ENCODE assay signal across 20 mouse cellular contexts in the genomic region with DNA sequence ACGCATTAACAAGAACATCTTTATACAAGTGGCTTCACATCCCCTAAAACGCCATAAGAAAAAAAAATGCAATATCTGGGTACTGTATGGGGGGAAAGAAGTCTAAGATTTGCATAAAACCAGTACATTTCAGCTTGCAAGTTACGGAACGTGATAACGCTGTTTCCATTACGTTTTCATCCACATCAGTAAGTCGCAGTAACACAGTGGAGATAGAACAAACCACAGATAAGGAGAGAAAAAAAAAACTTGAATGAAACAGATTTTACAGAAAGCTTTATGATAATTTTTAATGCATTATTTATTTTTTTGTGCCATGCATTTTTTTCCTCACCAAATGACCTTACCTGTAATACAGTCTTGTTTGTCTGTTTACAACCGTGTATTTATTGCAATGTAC.
A peak's percentile ranks its signal among the peaks of the same experiment; 100 is the strongest.
DNase-seq lines count a peak whose midpoint lies in the region; ATAC-seq and TF ChIP-seq lines count a peak whose summit lies in the region.
"Had no signal": no experiment of that assay in that cellular context is flagged by ENCODE, and none has a peak within 500 bp of the region (broad histone marks: within the 10 kb centered on the region; RNA-seq: fewer than 3 reads in every experiment).

No protein-coding gene starts in this region.

- H3K36me3 ChIP-seq in MEL (ENCODE audit: control insufficient read depth in 1 of 2, insufficient read depth in 2 of 2, low read length in 2 of 2) = peaks cover 0 to 11% of the 10 kb centered on the region in 2 experiments; a peak in 2 of 4 replicates
- H3K36me3 ChIP-seq in forebrain, embryonic 15.5 days = peaks cover 40% of the 10 kb centered on the region

- no peaks in the 10 kb centered on the region for H3K79me2 ChIP-seq in MEL (ENCODE audit: control insufficient read depth, insufficient read depth, low read length, poor library complexity)

- WGBS in forebrain, embryonic 15.5 days = 96% methylated on average over 8 of the region's 8 CpGs

- no peak overlapping the region for H3K9ac ChIP-seq in MEL (ENCODE audit: control insufficient read depth, low read depth, low read length, poor library complexity, severe bottlenecking)
- no peak overlapping the region for H3K9ac ChIP-seq in forebrain, embryonic 15.5 days (replicated peaks)

- no peaks in the 10 kb centered on the region for H3K9me3 ChIP-seq in MEL (replicated peaks; ENCODE audit: insufficient read depth, low read length)
- H3K9me3 ChIP-seq in forebrain, embryonic 15.5 days = no peaks in the 10 kb centered on the region
- H3K9me3 ChIP-seq: G1E had no signal

- DNase-seq in MEL (ENCODE audit: low read depth, low spot score) = peak; percentile 17
- DNase-seq in cerebellum, postnatal 36 days = no peak
- DNase-seq: adrenal gland, adult 2 months; adrenal gland, adult 8-10 months; adrenal gland, postnatal 10 days; adrenal gland, postnatal 14 days; adrenal gland, postnatal 25 days; adrenal gland, postnatal 36 days; B cell, adult 2 months; cerebellum, adult 11 months; cerebellum, adult 11-12 months; cerebellum, adult 18-20 months; cerebellum, adult 2 months had no signal

- TF ChIP-seq CTCF in MEL (IDR thresholded peaks at IDR 0.05 in 2 of 3, conservative IDR thresholded peaks at IDR 0.05 in 1 of 3; ENCODE audit: control insufficient read depth in 1 of 3, insufficient read depth in 1 of 3, low read depth in 2 of 3, low read length in 3 of 3, poor library complexity in 1 of 3, severe bottlenecking in 1 of 3) = no peak

- no peak overlapping the region for H3K4me2 ChIP-seq in forebrain, embryonic 15.5 days (replicated peaks)

- TF ChIP-seq EP300 in MEL (IDR thresholded peaks at IDR 0.05; ENCODE audit: low read depth in 1 of 2, low read length in 2 of 2) = peak in 1 of 2 experiments; percentile 55; a peak in 1 of 4 replicates

- no peaks in the 10 kb centered on the region for H3K4me1 ChIP-seq in MEL (ENCODE audit: control insufficient read depth in 1 of 2, insufficient read depth in 2 of 2, low read length in 2 of 2)
- H3K4me1 ChIP-seq in forebrain, embryonic 15.5 days = no peaks in the 10 kb centered on the region

- ATAC-seq in megakaryocyte progenitor cell, adult 5-6 weeks (replicated peaks; ENCODE audit: poor library complexity) = peak; percentile 31; the same call in 1 of the 2 replicates
- ATAC-seq in forebrain, embryonic 15.5 days (replicated peaks) = no peak
- ATAC-seq: activated CD4-positive, CD25-positive, alpha-beta regulatory T cell, adult 4 months; CD4-positive, CD25-positive, alpha-beta regulatory T cell, adult 4 months; Patski had no signal

- no peak overlapping the region for H3K27ac ChIP-seq in MEL (ENCODE audit: control insufficient read depth, low read depth, low read length)
- H3K27ac ChIP-seq in forebrain, embryonic 15.5 days (replicated peaks) = no peak overlapping the region

- no peak overlapping the region for H3K4me3 ChIP-seq in MEL (ENCODE audit: control insufficient read depth in 1 of 2, insufficient read depth in 1 of 2, low read depth in 2 of 2, low read length in 2 of 2)
- H3K4me3 ChIP-seq in forebrain, embryonic 15.5 days = no peak overlapping the region

- TF ChIP-seq RAD21 in MEL (IDR thresholded peaks at IDR 0.05; ENCODE audit: low read depth, low read length) = no peak

- no peak for TF ChIP-seq POLR2A in MEL (IDR thresholded peaks at IDR 0.05; ENCODE audit: control insufficient read depth in 1 of 2, insufficient read depth in 1 of 2, low read depth in 1 of 2, low read length in 2 of 2, poor library complexity in 1 of 2)

- H3K27me3 ChIP-seq in MEL (ENCODE audit: control insufficient read depth in 1 of 2, insufficient read depth in 2 of 2, low read length in 2 of 2) = no peaks in the 10 kb centered on the region
- H3K27me3 ChIP-seq in forebrain, embryonic 15.5 days = no peaks in the 10 kb centered on the region
- H3K27me3 ChIP-seq: CH12.LX, Patski had no signal

TF ChIP-seq in MEL, 35 proteins besides CTCF, POLR2A, EP300 and RAD21:
- TF ChIP-seq USF1 (IDR thresholded peaks at IDR 0.05; ENCODE audit: low read depth, low read length) (no peak), RCOR1 (IDR thresholded peaks at IDR 0.05; ENCODE audit: low read depth, low read length) (peak; percentile 81), ZNF384 (IDR thresholded peaks at IDR 0.05; ENCODE audit: low read depth, low read length) (peak; percentile 80), HCFC1 (IDR thresholded peaks at IDR 0.05; ENCODE audit: low read depth, low read length) (no peak), USF2 (IDR thresholded peaks at IDR 0.05; ENCODE audit: borderline replicate concordance in 1 of 2, insufficient read depth in 1 of 2, low read depth in 1 of 2, low read length in 2 of 2) (no peak), GATA1 (IDR thresholded peaks at IDR 0.05; ENCODE audit: low read depth, low read length) (peak; percentile 51), KAT2A (conservative IDR thresholded peaks at IDR 0.05; ENCODE audit: low read depth, low read length) (no peak), TCF12 (IDR thresholded peaks at IDR 0.05; ENCODE audit: low read depth, low read length) (peak; percentile 42; the same call in 1 of the 2 replicates), MYB (IDR thresholded peaks at IDR 0.05; ENCODE audit: low read depth, low read length) (no peak)
